Mouse (Mus musculus) heart, adult 2 months (tissue): ENCODE measurements around the gene Mgrn1. TPM values are rescaled to one million over a fixed set of nuclear protein-coding genes. Genes with fewer than 3 reads are reported as not detected.

Experiments used
- DNase-seq, 2 experiments: peaks; one replicate each; pipeline ENCODE4 v3.0.0; 2021
- H3K27ac ChIP-seq: fragments of 200-600 bp; 2 replicates; pipeline ENCODE4 v1.8.1; 2022
- H3K27me3 ChIP-seq: fragments of 200-500 bp; 2 replicates; pipeline ENCODE4 v1.6.1; 2012; ENCODE audit warnings: mild to moderate bottlenecking, low read length, inconsistent platforms, mixed read lengths; ENCODE audit not compliant: control insufficient read depth, insufficient read depth
- H3K36me3 ChIP-seq: fragments of 200-500 bp; 2 replicates; pipeline ENCODE4 v1.6.1; 2012; ENCODE audit warnings: low read length, inconsistent platforms; ENCODE audit not compliant: control insufficient read depth, insufficient read depth
- H3K4me1 ChIP-seq: fragments of 200-500 bp; 2 replicates; pipeline ENCODE4 v1.6.1; 2011; ENCODE audit warnings: low read length; ENCODE audit not compliant: control insufficient read depth, insufficient read depth
- H3K4me3 ChIP-seq: fragments of 200-600 bp; 2 replicates; pipeline ENCODE4 v1.8.1; 2022
- H3K79me2 ChIP-seq: fragments of 200-500 bp; replicated peaks from 2 replicates; pipeline ENCODE4 v1.6.1; 2012; ENCODE audit warnings: mild to moderate bottlenecking, inconsistent platforms, low read length, moderate library complexity, mixed read lengths; ENCODE audit not compliant: control insufficient read depth, insufficient read depth
- H3K9ac ChIP-seq: fragments of 200-500 bp; 2 replicates; pipeline ENCODE4 v1.6.1; 2012; ENCODE audit warnings: low read depth, mild to moderate bottlenecking, control low read depth, inconsistent platforms, low read length, mixed read lengths
- CTCF ChIP-seq: fragments of 200-600 bp; IDR thresholded peaks from 2 replicates; pipeline ENCODE4 v1.8.1; 2022; ENCODE audit warnings: antibody characterized with exemption, mild to moderate bottlenecking, moderate library complexity
- EP300 ChIP-seq: fragments of 200-500 bp; IDR thresholded peaks from 2 replicates; pipeline ENCODE4 v1.6.1; 2011; ENCODE audit warnings: low read depth, low read length, control low read depth; ENCODE audit not compliant: insufficient read depth
- POLR2A ChIP-seq: fragments of 200-500 bp; IDR thresholded peaks from 2 replicates; pipeline ENCODE4 v1.6.1; 2011; ENCODE audit warnings: mild to moderate bottlenecking, low read depth, low read length, control low read depth; ENCODE audit not compliant: insufficient read depth
- WGBS: fragments of 180-500 bp; shearing (Covaris S2); methylation state at CpG from one replicate; pipeline ENCODE4 v1.1.7; 2018; 5-methylcytosine and 5-hydroxymethylcytosine counted together
- intact Hi-C: fragments of 180-260 bp; cut with DNase I; formaldehyde crosslinking; loops from one replicate; pipeline ENCODE4 v1.15.1; 2025
- long read RNA-seq: library from polyadenylated mRNA; stranded (forward); transcript quantifications from one replicate; pipeline ENCODE4 v2.0.0, GENCODE M21; 2021
- polyA plus RNA-seq: library from polyadenylated mRNA; depleted of rRNA; stranded (reverse); fragments of >200 nt; gene quantifications from 2 replicates; pipeline ENCODE4 v1.2.3, GENCODE M21; 2012; rRNA removed
- total RNA-seq, 2 experiments: library from RNA; stranded (reverse); gene quantifications; 2 replicates each; pipeline ENCODE4 v1.2.3; 2021

Mgrn1 gene
- total RNA-seq (100 to 1,000 TPM; 148 to 168 TPM), polyA plus RNA-seq (274 and 284 TPM in 2 replicates)
- long read RNA-seq, transcript Mgrn1-201 (16 exons, 3,095 nt): minor isoform, 14 of 220 reads
- long read RNA-seq, transcript Mgrn1-202 (17 exons, 3,138 nt): major isoform, 55 of 220 reads
- long read RNA-seq, partial matches to known transcripts: 11 of 220 reads
- long read RNA-seq, other reads (novel, unspliced or antisense): 139 of 220 reads

GRCm38 (mm10) chr16:4885760-4886689, at the start of gene Mgrn1:
TSS of gene Mgrn1 (plus strand) at chr16:4886249.
- intact Hi-C loops: loop anchor here (5.0 to 10.0 kb wide), 2 partner anchors 161 to 1011 kb away; partner anchors contain the start of genes Glyr1 and Naa60
- Histone ChIP-seq H3K27me3 (no peaks in the 10 kb centered on the region), H3K79me2 (peaks cover 2% of the 10 kb centered on the region), H3K9ac (peak within 1 kb of the TSS; percentile 94), H3K36me3 (peaks cover 20% of the 10 kb centered on the region), H3K4me3 (peak within 1 kb of the TSS; percentile 82), H3K27ac (peak within 1 kb of the TSS; percentile 98), H3K4me1 (peaks cover 14% of the 10 kb centered on the region)
- TF ChIP-seq EP300 (0 out of 2 replicates have a peak, but pooled peaks have one; percentile 45), POLR2A (peak; percentile 60), CTCF (0 out of 2 replicates have a peak, but pooled peaks have one; percentile 9)
- peak; percentile 86 to 91 for DNase-seq
- WGBS: under 1% methylated on average over 56 of the region's 74 CpGs

GRCm38 (mm10) chr16:4837631-4838030, 48.4 kb upstream of the Mgrn1 start:
- no peak for DNase-seq
- Histone ChIP-seq H3K79me2 (no peaks in the 10 kb centered on the region), H3K36me3 (no peaks in the 10 kb centered on the region), H3K4me1 (no peaks in the 10 kb centered on the region), H3K27me3 (no peaks in the 10 kb centered on the region), H3K9ac (no peak overlapping the region), H3K4me3 (no peak overlapping the region), H3K27ac (no peak overlapping the region)
- intact Hi-C loops: no loop called here
- WGBS: 68% methylated on average over 3 of the region's 3 CpGs
- TF ChIP-seq EP300 (no peak), CTCF (no peak), POLR2A (no peak)

GRCm38 (mm10) chr16:4839552-4839951, 46.5 kb upstream of the Mgrn1 start:
- Histone ChIP-seq H3K9ac (no peak overlapping the region), H3K27ac (no peak overlapping the region), H3K27me3 (no peaks in the 10 kb centered on the region), H3K4me3 (no peak overlapping the region), H3K36me3 (no peaks in the 10 kb centered on the region), H3K79me2 (no peaks in the 10 kb centered on the region), H3K4me1 (no peaks in the 10 kb centered on the region)
- TF ChIP-seq EP300 (no peak), POLR2A (no peak), CTCF (no peak)
- intact Hi-C loops: no loop called here
- no peak for DNase-seq
- WGBS: 67% methylated on average over 3 of the region's 3 CpGs

DNA sequence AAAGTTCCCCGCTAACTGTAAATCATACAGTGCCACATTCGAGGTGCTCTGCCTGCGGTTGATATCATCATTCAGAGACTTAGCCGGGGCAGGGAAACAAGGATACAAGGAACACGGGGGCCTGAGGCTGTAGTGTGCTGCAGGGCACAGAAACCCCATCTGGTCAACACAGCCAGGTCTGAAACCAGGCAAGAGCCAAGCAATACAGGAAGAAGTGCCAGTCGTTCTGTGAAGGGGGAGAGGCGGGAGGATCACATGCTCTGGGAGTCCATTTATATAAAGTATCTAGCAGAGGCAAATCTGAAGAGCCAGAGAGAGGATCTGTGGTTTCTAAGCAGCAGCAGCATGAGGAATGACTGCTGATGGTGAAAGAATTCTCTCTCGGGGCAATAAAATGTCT, 45.8 kb upstream of the Mgrn1 start:
- no peak overlapping the region for H3K27ac ChIP-seq
- H3K4me3 ChIP-seq: no peak overlapping the region
- H3K27me3 ChIP-seq: no peaks in the 10 kb centered on the region
- no peak for TF ChIP-seq POLR2A
- TF ChIP-seq EP300: no peak
- no peak for TF ChIP-seq CTCF
- WGBS: 67% methylated on average over 8 of the region's 8 CpGs
- no peaks in the 10 kb centered on the region for H3K79me2 ChIP-seq
- H3K4me1 ChIP-seq: no peaks in the 10 kb centered on the region
- H3K36me3 ChIP-seq: no peaks in the 10 kb centered on the region
- intact Hi-C loops: no loop called here
- DNase-seq: no peak
- H3K9ac ChIP-seq: no peak overlapping the region

GRCm38 (mm10) chr16:4847041-4847440, 39.0 kb upstream of the Mgrn1 start:
- Histone ChIP-seq H3K27ac (no peak overlapping the region), H3K79me2 (no peaks in the 10 kb centered on the region), H3K4me3 (no peak overlapping the region), H3K36me3 (no peaks in the 10 kb centered on the region), H3K27me3 (no peaks in the 10 kb centered on the region), H3K4me1 (no peaks in the 10 kb centered on the region), H3K9ac (no peak overlapping the region)
- no peak for DNase-seq
- intact Hi-C loops: no loop called here
- TF ChIP-seq POLR2A (no peak), CTCF (no peak)
- WGBS: 69% methylated on average over 3 of the region's 3 CpGs

DNA sequence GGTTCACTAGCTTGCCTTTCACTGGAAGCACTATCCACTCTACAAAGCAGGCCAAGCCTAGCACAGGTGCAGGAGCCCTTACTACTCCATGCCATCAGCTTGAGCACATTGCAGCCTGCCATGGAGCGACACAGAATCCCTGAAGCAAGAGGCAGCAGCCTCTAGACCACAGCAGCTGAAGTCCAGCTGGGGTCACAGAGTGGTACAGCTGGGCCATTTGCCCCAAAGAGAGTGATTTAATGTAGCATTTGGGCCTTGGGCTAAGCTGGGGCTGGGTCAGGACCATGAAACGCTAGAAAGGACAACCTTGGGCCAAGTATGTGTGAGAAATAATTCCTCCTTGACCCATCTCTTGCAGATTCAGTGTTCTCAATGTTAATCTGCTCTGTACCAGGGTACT, 38.0 kb upstream of the Mgrn1 start:
- TF ChIP-seq POLR2A (no peak), CTCF (no peak), EP300 (no peak)
- intact Hi-C loops: no loop called here
- no peaks in the 10 kb centered on the region for H3K27me3 ChIP-seq
- no peak overlapping the region for H3K27ac ChIP-seq
- no peak for DNase-seq
- H3K9ac ChIP-seq: no peak overlapping the region
- no peaks in the 10 kb centered on the region for H3K4me1 ChIP-seq
- H3K36me3 ChIP-seq: no peaks in the 10 kb centered on the region
- no peaks in the 10 kb centered on the region for H3K79me2 ChIP-seq
- 93% methylated on average over 2 of the region's 2 CpGs for WGBS
- H3K4me3 ChIP-seq: no peak overlapping the region
